Mouse (Mus musculus): ENCODE results near the gene Stk35.

Gene Stk35

DNA sequence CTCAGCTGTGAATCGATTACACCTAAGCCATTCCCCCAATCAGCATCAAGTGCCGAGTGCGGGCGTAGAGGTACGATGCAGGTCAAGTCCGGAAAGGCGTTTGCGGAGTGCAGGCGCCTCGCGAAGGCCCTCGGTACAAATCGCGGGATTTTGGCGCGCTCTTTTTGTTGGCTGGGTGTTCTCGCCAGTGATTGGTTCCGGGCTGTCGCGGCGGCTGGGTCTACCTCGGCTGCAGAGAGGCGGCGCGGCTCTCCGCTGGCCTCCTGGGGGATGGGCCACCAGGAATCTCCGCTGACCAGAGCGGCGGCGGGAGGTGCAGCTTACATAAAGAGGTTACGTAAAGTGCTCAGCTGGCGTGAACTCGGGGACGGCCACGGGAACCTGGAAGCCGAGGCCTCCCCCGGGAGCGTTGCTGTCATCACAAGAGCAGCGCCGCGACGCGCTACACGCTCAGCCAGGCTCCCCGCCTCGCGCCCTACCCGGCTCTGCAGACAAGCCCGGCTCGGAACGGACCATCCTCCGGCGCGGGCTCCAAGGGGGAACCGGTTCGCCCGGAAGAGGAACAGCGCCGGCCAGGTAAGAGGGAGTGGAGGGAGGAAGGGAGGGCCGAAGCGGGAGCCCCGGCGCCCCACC, at the start of gene Stk35:
Stk35 (plus strand) TSS at position 247 of the 633 bp plus-strand sequence.
- peak; percentile 84 to 86 for DNase-seq (ENCODE audit: low spot score in 2 of 2)

DNA sequence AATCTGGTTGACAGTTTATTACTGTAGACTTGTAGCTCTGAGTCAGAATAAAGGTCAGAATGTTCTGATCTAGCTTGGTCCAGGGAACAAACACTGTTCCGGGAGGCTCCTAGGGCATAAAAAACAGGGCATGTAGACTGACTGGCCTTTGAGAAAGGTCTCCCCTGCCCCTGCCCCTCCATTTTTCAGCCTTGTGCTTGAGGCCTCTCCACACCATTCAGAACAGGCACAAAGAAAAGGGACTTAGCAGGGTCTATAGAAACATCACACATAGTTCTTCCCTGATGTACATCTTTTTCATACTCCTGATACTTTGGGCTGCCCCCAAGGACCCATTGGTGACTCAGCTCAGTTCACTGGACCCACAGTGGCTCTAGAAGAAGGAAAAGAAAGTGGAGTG, 18.3 kb upstream of the Stk35 start:
- no peak for DNase-seq (ENCODE audit: low spot score in 2 of 2)

DNA sequence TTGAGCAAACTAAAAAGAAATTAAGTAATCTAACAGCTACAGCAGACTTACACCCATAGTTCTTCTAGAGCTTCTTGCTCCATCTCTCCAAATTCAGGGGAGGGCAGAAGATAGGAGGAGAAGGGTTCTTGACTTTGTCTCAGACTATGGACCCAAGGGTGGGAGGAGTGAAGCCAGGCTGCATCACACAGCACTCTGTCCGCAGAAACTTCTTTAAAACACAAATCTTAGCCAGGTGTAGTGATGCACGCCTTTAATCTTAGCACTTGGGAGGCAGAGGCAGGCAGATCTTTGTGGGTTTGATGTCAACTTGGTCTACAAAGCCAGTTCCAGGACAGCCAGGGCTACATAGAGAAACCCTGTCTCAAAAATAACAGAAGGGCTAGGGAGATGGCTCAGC, 3.8 kb upstream of the Stk35 start:
- DNase-seq (ENCODE audit: low spot score in 2 of 2): no peak

DNA sequence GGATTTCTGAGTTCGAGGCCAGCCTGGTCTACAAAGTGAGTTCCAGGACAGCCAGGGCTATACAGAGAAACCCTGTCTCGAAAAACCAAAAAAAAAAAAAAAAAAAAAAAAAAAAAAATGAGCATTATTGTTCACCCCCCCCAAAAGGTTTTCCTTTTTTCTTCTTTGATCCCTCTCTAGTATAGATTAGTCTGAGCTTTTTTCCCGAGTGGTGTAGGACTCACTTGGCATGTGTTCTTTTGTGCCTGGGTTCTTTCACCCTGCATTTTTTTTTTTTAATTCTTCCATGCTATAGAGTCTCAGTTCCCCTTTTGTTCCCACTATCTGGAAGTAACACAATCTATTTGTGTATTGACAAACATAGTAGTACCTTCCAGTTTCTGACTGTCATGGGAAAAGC, 2.6 kb upstream of the Stk35 start:
- no peak for DNase-seq (ENCODE audit: low spot score in 2 of 2)

DNA sequence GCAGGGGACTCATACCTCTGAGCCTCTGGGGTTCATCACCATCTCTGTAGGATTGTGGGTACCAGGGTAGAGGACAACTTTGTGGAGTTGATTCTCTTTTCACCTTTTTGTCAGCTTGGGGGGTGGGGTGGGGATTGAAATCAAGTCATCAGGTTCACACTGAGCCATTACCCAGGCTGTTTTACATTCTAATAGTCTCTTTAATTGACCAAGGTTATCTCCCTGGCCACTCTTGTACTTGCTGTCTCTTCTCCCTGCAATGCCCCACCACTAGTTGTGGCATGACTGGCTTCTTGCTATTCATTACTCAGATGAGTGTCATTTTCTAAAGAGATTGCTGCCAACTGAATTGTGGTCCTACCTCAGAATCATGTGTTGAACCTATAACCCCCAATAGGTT, 1.9 kb upstream of the Stk35 start:
- no peak for DNase-seq (ENCODE audit: low spot score in 2 of 2)

DNA sequence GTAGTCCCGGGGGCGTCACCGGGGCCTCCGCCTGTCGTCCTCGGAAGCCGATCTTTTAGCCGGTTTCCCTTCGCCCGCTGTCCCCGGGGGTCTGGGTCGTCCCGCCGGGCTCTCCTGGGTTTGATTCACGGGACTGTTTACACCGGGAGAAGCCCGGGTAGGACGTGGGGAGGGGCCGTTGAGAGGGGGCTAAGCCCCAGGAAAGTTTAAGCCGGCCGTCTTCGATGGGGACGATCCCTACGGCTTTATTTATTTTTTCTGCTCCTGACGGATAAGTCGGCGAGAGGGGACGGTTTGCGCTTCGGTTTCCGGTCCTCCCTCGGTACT, 550 bp downstream of the Stk35 start:
- DNase-seq (ENCODE audit: low spot score in 2 of 2): no peak

DNA sequence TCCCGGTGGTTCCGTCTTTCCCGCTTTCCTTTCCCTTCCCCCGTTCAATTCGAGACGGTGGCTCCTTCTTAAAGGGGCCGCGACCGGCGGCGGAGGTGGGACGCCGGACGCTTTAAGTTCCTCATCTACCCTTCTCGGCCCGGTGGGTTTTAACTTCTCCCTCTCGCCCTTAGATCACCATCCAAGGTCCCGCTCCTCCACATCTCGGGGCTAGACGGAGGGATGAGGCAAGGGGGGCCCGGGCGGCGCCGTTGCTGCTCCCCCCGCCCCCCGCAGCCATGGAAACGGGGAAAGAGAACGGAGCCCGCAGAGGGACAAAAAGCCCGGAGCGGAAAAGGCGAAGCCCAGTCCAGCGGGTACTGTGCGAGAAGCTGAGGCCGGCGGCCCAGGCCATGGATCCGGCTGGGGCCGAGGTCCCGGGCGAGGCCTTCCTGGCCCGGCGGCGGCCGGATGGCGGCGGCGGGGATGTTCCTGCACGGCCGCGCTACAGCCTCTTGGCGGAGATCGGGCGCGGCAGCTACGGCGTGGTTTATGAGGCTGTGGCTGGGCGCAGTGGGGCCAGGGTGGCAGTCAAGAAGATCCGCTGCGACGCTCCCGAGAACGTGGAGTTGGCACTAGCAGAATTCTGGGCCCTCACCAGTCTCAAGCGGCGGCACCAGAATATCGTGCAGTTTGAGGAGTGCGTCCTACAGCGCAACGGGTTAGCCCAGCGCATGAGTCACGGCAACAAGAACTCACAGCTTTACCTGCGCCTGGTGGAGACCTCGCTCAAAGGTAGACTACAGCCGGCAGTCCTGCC, 1.1 kb downstream of the Stk35 start:
- peak; percentile 73 to 83 for DNase-seq (ENCODE audit: low spot score in 2 of 2)

DNA sequence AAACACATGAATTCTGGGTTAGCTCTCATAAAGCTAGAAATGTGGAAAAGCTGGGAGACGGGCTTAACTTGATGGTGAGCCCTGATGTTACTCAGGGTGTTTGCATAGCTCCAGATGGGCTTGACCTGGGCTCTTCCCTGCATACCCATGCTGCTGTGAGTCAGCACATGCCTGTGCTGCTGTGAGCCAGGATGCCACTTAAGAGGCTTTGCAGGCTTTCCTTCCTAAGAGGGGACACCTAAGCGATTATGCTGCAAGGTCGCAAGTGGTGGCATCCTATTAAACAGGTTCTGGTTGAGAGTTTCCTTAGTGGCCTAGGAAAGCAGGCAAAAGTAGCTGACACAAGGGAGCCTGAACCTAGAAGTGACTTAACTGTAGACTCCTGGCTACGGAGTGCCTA, 5.2 kb downstream of the Stk35 start:
- DNase-seq (ENCODE audit: low spot score in 2 of 2): no peak

DNA sequence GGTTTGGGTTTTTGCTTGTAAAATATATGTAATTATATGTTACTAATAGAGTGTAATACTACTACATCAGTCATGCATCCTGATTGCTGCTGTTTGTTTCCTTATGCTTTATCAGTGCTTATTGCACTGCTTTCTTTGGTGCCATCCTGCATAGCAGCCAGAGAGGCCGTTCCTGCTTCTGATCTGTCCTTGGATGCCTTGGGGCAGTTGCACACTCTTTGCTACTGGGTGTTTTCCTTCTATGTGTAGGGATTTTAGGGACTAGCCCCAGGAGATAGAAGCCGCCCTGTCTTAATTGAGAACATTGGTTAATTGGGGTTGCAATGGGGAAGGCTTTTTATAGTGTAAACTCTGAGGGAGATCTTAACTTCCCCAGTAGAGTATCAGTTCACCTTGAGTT, 6.2 kb downstream of the Stk35 start:
- no peak for DNase-seq (ENCODE audit: low spot score in 2 of 2)

DNA sequence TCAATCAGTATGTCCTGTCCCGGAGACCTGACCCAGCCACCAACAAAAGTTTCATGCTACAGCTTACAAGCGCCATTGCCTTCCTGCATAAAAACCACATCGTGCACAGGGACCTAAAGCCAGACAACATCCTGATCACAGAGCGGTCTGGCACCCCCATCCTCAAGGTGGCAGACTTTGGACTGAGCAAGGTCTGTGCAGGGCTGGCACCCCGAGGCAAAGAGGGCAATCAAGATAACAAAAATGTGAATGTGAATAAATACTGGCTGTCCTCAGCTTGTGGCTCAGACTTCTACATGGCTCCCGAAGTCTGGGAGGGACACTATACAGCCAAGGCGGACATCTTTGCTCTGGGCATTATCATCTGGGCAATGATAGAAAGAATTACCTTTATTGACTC, 10.2 kb downstream of the Stk35 start:
- no peak for DNase-seq (ENCODE audit: low spot score in 2 of 2)

DNA sequence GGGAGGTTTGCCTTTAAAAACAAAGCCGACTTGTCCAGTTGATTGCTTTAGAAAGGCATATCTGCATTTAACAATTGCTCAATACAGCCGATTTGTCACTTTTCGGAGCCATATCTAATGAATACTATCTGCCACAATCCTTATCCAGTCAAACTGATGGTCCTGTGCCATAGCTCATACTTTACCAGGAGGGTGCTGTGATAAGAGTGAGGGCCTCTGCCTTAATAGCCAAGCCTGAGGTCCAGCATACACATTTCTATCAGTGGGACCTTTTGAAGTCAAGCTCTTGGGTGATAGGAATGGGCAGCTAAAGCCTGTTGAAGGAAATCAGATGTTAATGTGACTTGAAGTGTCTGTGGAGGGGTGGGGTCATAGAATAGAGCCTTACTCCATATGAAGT, 13.7 kb downstream of the Stk35 start:
- no peak for DNase-seq (ENCODE audit: low spot score in 2 of 2)

DNA sequence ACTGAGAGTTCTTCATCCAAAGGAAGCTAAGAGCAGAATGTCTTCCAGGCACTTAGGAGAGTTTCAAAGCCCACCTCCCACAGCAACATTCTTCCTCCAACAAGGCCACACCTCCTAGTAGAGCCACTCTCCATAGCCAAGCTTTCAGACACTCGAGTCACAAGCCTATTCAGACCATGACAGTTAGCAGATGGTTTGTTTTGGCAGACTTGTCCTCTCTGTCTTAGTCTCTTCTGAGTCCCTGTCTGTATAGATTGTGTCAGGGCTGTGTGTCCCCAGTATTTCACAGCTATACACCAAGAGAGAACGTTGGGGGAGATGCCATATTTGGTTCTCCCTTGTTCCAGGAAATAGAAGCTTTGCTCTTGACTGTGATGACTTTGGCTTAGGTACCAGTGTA, 14.8 kb downstream of the Stk35 start:
- no peak for DNase-seq (ENCODE audit: low spot score in 2 of 2)

DNA sequence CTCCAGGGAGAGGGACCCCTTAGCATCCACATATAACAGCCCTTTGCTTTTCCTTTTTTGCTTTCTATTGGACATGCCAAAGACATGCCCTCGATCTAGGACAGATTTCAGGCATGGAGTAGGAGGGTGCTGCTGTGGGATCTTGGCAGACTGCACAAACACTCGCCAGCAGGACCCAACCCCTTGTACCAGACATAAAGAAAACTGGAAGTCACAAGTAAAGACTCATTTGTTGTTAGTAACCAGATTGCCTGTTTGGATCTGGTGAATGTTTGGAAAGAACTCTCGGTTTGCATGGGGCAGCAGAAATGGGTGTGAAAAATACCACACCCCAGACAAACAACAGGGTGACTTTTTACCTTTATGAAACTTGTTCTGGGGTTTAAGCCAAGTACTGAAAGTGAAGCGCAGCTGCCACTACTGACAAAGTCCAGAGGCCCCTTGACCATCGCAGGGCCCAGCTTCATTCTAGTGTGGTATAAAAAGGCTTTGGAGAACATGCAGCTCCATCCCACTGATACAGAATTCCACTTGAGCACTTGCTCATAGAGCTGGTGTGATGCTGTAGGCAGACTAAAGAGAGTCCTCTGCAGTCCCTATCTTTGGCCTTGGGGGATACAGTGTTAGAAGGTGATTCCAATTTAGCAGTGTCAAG, 17.4 kb downstream of the Stk35 start:
- no peak for DNase-seq (ENCODE audit: low spot score in 2 of 2)

DNA sequence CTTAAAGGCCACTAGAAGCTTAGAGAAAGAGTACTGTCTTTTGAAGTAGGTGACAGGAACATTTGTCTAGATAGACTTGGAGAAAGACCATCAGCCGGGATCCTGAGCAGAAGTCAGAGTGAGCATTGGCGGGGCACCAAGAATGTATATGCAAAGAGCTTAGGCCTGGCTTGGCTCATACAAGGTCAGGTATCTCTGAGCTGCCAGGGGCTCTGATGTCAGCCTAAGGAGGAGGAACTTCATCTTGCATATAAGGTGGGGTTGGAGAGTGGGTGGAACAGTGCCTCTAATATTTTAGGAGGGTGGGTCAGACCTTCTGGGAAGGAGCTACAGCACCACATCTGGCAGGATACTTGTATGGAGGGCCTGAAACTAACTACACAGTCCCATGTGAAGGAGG, 18.6 kb downstream of the Stk35 start:
- no peak for DNase-seq (ENCODE audit: low spot score in 2 of 2)

DNA sequence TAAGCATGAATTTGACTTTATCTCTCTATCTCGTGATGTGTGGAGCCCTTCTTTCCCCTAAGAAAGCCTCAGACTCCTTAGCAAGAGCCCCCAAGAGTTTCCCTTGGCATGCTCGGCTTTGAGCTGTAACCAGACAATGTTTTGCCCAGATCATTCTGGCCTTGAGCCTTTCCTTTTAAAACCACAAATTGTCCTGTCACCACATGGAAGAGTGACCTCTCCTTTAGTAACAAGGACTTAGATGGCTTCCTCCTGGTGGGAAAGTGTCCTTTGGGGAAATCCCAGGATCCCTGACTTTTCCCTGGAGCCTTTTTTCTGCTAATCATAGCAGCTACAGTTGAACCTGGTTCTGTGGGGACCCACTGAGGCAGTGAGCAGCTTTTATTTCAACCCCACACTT, 19.2 kb downstream of the Stk35 start:
- no peak for DNase-seq (ENCODE audit: low spot score in 2 of 2)

DNA sequence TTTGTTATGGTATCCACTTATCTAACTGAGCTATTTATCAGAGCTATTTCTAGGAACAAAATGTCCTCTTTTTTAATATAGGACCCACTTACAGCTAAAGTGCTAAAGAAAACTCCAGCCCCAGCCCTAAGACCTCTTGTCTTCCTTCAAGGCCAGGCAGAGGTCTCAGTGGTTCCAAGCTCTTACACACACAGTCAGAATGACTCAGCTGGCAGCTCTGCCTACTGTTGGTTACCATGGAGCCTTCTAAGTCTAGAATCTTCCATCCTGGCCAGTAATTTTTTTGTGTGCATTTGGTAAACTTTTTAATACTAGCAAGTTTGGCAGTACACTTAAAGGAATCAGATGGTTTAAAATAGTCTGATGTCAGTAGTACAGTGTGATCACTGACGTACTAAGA, 19.6 kb downstream of the Stk35 start:
- DNase-seq (ENCODE audit: low spot score in 2 of 2): no peak

DNA sequence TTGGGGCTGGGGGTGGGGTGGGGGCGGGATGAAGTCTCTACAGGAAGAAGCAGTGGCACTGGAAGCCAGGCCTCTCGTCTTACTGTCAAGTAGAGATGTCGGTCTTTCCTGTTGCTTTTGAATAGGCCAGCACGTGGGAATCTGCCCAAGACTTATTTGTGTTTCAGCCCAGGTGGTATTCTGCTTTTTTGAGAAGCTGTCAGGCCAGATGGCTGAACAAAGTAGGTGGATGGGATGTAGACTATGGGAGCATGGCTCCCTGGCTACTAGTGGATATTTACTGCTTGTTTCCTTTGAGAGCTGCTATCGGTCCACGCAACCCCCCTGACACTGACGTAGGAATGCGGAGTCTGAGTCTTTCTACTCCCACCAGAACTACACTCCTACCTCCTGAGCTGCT, 20.7 kb downstream of the Stk35 start:
- peak; percentile 22 to 25 for DNase-seq (ENCODE audit: low spot score in 2 of 2)

DNA sequence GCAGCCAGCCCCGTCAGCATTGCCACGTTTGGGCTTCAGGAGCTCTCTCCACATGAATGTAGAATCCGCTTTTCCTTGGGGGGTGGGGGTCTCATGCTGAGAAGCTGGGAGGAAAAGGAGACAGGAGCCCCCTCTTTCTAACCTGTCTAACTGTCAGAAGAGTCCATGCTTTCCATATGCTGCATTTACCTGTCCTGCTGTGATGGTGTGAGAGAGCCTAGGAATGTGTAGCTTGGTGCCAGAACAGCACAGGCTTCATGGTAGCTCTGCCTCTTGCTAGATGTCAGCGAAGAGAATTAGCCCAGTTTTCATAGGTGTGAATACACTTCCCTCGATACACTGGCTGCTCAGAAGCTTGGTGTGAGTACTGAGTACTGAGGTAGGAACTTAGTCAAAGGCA, 21.3 kb downstream of the Stk35 start:
- no peak for DNase-seq (ENCODE audit: low spot score in 2 of 2)

DNA sequence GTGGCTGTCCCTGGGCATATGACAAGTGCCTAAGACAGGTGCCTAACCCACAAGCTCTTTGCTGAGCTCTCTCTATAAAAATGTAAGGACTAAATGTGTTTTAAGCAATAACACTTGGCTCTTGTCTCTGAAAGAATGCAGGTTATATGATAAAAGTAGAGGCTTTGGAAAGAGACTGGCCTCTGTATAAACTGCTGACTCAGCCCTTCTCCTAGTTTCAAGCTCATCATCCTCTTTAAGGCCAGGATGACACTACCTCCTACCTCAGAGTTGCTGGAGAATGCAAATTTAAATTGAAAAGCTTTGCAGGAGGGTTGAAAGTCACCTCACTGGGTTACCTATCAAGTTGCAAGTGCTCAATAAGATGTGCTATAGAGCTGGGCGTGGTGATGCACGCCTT, 23.0 kb downstream of the Stk35 start:
- no peak for DNase-seq (ENCODE audit: low spot score in 2 of 2)

DNA sequence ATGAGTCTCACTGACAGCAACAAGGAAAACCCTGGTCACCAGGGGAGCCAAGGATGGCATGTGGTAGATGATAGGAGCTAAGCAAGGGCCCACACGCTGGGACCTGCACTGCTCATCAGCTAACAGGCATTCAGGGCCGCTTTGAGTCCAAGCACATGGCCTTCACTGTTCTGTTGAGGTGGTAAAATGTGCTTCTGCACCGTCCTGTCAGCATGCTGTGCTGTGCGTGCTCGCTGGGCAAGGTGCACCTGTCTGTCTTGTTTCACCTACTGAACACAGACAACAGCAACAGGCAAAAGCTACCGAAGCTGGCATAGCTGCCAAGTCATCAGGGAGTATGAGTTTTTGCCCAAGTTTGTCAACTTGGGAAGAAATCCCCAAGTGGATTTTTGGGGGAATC, 23.9 kb downstream of the Stk35 start:
- DNase-seq (ENCODE audit: low spot score in 2 of 2): no peak

DNA sequence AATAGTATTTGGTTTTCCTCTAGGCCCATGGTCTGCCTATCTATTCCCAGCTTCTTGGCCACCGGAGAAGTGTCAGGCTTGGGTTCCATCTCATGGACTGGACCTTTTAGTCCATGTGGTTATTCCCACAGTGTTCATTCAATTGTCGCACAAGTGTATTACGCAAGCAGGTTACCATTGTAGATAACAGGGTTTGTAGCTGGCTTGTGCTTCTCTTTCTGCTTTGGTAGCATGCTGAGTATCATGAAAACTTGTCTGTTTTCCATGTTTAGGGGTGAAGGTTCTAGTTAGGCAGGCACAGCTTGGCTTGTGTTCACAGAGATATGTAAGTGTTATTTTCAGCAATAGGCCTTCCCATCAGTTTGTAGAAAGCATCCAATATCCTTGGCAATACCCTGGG, 25.8 kb downstream of the Stk35 start:
- DNase-seq (ENCODE audit: low spot score in 2 of 2): no peak

DNA sequence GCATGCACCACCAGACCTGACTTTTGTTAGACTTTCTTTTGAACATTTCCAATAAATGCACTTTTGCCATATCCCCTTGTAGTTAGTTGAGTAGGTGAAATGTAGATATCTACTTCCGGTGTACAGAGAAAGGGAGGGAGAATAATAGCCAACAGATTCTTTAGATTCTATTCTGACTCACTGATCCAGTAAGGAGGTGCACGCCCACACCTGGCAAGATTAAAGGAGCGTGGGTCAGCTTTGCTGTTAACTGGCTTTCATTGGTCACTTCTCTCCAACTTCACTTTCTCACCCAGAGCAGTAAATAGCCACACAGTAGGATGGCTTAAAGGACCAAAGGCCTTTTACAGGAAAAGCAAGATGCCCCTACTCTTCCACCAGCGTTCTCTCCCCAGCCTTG, 32.7 kb downstream of the Stk35 start:
- no peak for DNase-seq (ENCODE audit: low spot score in 2 of 2)

DNA sequence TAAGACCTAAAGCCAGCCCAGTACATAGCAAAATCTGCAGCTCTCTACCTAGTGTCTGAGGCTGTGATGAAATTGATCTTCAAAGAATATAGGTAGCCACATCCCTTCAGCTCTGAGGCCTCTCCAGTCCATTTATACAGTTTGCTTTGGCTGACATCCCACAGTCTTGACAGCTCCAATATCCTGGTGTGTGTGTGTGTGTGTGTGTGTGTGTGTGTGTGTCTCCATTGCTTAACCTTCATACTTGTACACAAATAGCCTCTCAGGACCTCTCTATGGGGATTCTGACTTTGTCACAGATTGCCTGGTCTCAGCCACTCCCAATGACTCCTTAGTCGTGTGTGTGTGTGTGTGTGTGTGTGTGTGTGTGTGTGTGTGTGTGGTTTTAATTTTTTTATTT, 33.9 kb downstream of the Stk35 start:
- no peak for DNase-seq (ENCODE audit: low spot score in 2 of 2)

Measured in right cerebral cortex, postnatal 36 days (tissue).